Mouse (Mus musculus) urinary bladder, postnatal 10 days (tissue): ENCODE results near the gene Nicn1.
"Not testable (repeated sequence)": the region's sequence is repeated elsewhere in the genome, so short reads cannot be mapped to it uniquely, and the experiment has no call there.

Experiments used
- DNase-seq: peaks from one replicate; pipeline ENCODE4 v3.0.0; 2022; ENCODE audit warnings: low spot score

Gene Nicn1

DNA sequence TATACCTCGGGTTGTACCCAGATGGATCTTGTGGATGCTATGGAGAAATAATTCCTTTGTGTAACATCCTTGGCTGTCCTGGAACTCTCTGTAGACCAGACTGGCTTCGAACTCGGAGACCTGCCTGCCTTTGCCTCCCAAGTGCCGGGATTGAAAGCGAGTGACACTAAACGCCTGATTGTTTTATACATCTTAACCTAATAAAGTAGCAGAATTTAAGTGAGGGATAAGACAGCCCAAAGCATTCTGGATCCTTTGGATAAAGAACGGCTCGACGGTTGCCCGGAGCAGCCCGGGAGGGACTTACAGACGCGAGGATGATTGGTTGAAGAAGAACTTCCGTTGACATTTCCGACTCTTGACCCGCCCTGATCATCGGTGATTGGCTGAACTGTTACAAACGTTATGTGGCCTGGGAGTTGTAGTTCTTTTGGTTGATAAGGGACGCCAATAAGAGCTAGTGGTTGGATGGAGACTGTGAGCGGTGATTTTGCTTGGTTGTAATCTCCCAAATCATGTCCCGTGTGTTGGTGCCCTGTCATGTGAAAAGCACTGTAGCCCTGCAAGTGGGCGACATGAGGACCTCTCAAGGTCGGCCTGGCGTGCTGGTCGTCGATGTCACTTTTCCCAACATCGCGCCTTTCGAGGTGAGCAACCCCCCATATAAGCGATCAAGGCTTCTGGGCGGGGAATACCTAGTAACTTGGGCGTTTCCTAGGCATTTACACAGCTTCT, at the start of gene Nicn1:
Nicn1 (plus strand) TSS at position 414 of the 735 bp plus-strand sequence.
- peak; percentile 54 for DNase-seq

DNA sequence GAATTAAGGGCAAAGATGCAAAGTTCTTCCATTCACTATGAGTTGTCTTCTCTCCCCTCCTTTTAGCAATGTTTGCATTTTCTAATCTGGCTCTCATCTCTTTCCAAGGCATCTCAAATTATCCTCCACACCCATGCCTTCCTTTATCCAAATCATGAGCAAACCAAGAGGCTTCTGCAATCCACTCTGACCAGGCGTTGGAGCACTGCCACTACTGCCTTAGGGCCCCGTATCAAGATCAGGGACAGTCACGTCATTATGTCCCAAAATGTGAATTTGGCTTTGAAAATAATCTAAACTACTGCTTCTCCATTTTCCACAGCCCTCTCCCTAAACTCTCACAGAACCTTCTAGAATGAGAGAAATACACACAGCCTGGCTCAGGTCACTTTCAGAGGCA, 45.7 kb upstream of the Nicn1 start:
- DNase-seq: no peak

DNA sequence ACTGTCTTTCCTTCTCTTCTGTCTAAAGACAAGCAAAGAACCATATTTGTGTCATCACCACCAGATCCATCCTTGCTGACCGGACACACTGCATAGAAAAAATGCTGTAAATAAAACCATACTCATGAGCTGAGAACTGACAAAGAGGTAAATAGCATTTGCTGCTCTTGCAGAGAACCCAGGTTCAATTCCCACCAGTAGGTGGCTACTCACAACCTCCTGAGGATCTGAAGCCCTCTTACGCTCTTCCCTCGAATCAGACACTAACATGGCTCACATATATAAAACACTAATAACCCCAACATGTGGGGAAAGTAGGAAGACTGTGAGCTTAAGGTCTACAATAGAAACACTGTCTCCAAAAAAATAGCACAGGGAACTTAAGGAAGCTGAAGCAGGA, 45.2 kb upstream of the Nicn1 start:
- no peak for DNase-seq

DNA sequence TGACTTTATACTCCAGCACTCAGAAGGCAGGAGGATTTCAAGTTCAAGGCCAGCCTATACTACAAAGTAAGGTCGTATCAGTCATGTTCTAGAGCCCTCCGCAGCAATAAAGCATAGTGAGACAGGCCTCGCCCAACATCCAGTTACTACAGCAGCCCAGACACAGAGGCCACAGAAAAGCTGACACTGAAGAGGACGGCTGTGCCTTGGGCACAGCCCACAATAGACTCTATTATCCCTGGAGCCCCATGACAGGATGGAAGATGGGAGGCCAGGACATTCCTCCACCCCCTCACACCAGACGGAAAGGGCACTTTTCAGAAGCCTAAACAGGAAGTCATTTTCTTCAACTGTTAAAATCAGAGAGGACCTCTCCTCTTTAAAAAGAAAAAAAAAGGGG, 41.3 kb upstream of the Nicn1 start:
- no peak for DNase-seq

DNA sequence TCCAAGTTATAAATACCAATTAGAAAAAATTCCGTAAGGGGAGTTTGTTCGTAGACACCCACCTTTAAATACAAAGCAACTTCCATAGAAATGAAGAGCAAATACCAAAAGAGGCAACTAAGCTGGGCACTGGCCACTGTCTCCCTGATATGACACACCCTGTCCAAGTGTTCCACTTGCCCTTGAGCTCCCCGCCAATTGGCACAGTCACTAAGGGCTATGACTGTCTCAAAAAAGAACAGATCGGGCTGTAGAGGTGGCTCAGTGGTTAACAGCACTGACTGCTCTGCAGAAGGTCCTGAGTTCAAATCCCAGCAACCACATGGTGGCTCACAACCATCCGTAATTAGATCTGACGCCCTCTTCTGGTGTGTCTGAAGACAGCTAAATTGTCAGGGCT, 38.4 kb upstream of the Nicn1 start:
- no peak for DNase-seq

DNA sequence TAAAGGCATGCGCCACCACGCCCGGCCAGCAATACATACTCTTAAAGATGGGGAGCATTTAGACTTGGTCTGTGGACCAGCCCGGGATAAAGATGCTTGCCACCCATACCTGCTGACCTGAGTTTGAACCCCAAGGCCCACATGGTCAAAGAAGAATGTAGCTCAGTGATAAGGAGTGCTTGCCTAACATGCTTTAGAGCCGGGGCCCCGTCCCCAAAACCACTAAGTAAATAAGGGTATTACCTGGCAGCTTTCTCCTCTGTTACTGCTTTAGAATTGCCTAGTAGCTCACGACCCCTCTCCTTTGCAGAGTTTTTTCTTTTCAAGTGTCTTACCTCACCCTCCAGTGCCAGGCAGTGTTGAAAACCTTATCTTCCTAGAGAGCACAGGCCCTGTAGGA, 37.5 kb upstream of the Nicn1 start:
- DNase-seq: no peak

DNA sequence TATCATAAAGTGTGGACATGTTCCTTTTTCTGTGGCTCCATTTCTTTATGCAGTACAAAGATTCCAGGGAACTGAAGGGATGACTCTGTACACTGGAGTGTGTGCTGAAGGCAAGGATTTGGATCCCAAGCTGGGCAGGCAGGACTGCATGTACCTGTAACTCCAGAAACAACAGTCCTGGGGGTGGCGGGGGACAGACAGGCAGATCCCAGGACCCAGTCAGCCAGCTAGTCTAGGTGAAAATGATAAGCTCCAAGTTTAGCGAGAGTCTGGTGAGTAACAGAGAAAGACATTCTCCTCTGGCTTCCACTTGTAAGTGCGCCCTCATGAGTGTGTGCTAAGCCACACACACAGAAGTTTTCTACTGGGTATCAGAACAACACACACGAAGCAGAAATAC, 29.7 kb upstream of the Nicn1 start:
- DNase-seq: no peak

DNA sequence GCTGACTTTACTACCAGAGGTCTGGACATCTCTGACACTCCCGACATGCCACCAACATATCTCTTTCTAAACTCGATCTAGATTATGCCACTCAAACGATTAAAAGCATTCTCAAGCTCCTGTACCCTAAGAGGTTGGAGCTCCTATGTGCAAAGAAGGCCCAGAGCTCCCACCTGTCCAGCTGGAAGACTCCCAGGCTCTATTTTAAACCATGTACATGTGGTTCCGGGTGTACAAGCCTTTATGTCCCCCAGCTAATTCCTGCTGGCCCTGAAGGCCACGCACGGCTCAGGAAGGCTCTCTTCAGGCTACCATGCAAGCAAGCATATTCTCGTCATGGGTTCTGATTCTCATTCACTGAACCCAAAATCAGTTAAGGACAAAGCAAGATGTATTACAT, 28.4 kb upstream of the Nicn1 start:
- no peak for DNase-seq

DNA sequence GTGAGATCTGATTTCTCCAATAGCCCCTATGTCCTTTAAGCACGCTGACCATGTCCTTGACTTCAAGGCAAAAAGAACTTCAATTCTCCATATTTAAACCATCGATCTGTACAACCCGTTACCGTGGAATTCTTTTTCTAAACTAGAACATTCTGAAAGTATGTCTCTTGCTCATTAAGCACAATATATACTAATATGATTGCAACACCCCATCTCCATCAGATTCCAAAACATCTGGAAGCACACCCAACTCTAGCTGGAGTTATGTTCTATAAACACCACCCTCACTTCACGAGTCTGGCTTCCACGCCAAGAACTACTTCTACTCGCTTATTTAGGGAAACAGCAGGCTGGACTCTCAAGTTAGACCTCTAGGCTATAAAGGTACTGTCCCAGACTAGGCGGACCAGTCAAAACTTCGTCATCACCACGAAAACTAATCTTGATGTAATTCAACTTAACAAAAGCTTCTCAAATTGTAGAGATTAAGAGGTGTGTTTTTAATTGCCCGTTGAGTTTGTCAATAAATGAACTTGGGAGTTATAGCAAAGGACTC, 27.7 kb upstream of the Nicn1 start:
- DNase-seq: no peak

DNA sequence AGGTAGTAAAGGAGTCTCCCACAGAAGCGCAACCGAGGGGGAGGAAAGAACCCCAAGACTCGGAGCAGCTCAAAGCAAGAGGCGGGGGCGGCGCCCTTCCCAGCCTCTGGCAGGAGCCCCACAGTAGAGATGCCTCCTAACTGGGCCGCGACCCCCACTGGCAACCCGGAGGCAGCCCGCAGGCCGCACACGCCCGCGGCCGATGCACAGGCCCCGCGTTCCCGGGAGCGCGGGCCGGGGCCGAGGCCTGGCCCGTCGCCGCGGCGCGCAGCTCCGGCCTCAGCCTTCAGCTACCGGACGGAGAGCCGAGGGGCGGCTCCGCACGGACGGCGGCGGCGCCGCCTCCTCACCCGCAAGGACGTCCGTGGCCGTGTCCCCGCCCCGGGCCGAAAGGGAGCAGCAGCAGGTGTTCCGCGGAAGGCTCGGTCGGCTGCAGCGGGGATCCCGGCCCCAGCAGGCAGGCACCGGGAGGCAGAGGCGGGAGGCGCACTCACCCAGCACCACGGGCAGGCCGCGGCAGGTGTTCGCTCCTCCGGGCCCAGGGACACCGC, 27.0 kb upstream of the Nicn1 start:
- DNase-seq: no peak

DNA sequence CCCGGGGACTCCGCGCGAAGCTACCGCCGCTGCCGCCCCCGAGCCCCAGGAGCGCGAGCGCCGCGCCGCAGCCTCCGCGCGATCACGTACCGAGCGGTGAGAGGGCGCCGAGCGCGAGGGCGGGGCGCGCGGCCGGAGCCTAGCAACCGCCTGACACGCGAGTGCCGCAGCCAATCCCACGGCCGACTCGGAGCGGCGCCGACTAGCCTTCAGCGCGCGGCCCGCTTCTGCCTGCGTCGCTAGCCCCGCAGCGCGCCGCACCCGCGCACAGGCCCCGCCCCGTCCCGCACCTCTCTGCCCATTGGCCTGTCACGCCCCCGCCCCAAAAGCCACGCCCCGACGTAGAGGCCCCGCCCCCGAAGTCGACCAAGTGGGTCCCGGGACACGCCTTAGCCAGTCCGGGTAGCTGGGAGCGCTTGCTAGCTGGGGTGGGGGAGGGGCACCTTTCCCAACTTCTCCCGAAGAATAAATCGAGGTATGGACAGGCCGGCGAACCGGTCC, 26.5 kb upstream of the Nicn1 start, which contains the start of gene Dag1:
Dag1 (minus strand) TSS at position 269 of the 501 bp plus-strand sequence.
- DNase-seq: peak; percentile 98

DNA sequence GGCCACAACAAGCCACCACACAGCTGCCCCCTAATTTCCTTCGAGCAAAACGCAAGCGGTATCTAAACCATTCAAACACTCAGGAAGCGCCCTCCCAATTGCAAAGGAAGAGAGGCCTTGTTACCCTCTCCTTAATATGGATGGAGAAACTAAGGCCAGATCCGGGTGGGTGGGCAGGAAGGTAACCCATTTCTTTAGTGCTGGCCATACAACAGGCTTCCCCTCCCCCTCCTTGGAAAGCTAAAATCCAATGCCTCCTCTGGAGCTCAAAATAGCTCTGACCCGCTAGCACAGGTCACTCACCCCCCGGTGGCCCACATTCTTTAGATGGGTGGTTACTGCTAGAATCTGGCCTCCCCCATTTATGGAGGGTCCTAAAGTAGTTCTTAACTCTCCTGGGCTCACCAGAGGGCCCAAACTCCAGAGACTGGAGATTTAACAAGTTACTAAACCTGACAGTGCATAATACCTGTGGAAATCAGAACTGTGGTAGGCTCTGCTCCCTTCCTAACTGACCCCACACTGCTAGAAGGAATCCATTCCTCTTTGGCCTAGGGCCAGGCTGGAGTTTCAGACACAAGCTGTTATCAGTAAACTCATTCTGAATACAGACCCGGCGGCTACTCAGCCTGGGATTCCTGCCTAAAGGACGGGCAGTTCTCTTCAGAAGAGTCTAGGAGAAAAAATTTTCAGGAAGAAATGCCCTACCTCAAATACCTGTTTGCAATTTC, 25.9 kb upstream of the Nicn1 start:
- DNase-seq: no peak

DNA sequence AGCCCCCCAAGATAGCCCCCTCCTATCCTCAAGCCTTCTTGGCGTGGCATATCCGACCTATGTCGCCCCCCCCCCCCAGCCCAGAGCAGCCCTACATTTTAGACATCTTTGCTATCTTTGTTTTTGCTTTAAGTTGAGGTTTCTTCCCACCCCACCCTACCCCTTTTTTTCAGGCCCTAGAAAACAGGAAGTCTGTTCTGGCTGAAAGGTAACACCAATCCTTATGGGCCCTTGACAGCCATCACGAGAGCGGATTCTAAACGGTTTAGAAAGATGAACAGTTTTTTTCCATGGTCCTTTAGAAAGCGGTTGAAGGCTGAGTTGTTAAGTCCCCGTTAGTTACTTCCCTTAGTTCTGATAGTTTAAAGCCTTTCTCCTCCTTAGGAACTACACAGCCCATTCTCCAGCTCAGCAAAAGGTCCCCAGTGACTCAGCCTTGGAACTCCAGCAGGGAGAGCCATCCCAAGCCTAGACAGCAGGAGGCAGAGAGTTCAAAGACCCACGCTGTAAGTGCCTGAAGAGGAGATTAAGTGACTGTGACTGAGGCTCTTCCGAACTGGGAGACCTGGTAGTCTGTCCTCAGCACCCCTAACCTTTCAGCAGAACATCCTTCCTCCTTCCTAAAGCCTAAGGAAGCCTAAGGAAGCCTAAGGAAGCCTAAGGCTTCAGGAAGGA, 23.8 kb upstream of the Nicn1 start:
- DNase-seq: no peak

DNA sequence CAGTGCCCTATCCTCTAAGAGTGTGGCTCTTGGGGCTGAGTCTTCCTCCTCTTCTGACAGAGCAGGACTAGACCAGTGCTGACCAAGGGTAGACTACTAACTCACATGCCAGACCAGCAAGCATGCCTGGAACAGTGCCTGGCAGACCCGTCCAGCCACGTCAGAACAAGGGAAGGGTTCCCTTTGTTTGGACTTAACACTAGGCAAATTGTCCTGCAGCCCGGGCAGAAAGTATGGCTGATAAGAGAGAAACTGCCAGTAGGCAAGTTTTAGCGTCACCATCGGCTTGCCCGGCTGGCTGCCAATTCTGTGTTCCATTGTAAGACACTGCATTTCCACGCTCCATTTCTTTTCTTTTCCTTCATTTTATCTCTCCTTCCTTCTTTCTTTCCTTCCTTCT, 22.5 kb upstream of the Nicn1 start:
- no peak for DNase-seq

DNA sequence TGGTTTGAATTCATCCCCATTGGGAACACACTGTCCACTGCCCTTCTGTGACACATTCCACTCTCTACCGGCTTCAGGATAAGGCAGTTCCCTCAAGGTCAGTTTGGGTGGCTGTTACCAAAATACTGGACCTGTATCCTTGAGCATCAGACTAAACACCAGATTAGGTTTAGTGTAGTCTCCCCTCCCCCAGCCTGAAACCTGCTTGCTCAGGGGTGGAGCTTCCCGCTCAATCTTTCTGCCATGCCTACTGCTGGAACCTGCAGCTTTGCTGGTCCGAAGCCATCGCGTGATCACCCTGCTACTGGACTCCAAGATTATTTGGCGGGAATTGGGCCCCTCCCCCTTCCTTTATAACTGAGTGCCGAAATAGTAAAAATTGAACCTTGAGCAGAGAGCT, 21.5 kb upstream of the Nicn1 start:
- not testable (repeated sequence) for DNase-seq

DNA sequence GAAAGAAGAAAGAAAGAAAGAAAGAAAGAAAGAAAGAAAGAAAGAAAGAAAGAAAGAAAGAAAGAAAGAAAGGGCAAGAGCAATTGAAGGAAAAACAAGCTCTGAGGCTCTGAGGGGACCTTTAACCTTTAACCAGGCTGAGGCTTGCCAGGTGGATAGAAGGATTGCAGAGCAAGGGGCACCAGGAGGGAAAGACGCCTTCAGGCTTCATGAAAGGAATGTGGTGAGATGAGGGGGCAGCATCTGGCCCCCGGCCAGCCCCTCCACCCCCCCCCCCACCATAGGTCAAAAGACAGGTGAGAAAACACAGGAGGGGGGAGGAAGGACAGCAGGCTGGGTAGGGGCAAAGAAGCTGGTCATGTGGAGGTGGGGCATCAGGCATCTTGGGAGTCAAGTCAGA, 18.3 kb upstream of the Nicn1 start:
- no peak for DNase-seq

DNA sequence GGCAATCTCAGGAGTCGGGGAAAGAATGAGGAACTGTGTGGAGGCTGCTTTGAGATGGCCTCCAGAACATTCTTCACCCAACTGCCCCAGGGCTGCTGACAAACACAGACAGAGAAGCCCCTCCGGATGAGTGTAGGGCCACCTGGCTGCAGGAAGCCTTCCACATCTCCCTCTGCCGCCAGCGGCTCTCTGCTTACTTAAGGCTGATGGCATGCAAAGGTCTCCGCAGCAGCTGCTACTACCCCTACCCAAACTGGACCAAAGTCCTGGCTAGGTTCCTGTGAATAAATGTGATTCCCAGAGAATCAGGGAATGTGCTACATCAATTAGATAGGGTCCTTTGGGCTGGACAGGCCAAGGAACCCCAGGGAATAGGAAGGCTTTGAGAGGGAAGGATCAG, 17.5 kb upstream of the Nicn1 start:
- DNase-seq: no peak

DNA sequence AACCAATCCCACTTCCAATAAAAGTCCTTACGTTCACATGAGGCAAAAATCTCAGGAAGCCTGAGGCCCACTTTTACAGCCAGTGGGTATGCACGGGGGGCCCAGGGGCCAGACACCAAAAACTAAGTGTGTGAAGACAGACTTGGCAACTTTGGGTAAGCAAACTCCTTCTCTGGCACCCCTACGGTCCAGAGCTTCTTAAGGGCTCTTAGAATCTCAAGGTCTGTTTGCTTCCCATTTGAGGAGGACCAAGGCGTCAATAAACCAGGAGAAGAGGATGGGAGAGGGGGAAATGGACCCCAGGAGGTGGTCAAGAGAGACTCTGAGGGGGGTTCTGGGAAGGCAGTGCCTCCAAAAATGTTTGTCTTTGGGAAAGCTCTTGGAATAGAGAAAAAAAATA, 16.7 kb upstream of the Nicn1 start:
- no peak for DNase-seq

DNA sequence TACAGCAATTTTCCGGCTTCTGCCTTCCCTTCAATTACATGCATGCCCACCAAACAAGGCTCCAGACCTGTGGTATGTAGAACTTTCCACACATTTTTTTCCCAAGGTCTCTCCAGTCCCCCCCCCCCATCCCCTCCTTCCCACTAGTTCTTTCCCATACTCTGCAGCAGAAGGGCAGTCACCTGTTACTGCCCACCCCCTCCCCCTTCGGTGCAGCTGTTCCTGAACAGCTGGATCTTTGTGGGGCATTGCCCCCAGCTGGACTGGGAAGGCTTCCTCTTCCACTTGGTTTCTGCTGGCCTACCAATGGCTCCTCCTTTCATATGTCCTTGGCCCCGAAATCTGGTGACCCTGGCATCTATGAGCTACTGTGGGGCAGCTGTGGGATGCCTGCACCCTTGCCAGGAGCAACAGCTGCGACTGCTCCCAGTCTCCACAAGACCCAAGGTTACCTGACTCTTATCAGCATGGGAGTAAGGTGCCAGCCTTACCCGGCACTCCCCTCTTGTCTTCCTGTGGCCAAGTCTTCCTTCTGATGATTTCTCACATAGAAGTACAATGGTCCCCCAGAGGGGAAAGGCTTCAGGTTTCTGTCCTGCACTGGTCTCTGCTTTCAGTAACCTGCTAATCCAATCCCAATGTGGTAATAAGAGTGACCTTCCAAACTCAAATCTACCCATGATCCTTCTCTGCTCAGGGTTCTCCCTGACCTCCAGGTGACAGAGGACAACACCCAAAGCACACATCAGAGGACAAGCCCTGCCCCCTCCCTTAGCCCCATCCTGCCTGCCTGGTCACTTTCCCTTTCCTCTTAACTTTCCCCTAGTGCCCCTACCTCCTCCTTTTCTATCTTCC, 15.5 kb upstream of the Nicn1 start:
- no peak for DNase-seq

DNA sequence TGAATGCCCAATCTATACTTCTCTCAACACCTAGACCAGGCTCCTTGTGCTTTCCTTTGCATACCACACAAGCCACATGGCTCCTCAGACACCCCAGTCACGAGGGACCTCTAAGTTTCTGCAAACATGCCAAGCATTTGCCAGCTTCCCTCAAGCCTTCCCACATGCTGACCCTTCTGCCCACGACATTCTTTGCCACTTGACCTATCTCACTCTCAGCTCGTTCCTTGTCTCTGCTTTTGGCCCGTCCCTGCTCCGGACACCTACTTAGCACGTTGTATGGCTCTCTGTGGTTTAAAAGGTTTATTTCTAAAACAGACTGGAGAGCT, 14.9 kb upstream of the Nicn1 start:
- no peak for DNase-seq

DNA sequence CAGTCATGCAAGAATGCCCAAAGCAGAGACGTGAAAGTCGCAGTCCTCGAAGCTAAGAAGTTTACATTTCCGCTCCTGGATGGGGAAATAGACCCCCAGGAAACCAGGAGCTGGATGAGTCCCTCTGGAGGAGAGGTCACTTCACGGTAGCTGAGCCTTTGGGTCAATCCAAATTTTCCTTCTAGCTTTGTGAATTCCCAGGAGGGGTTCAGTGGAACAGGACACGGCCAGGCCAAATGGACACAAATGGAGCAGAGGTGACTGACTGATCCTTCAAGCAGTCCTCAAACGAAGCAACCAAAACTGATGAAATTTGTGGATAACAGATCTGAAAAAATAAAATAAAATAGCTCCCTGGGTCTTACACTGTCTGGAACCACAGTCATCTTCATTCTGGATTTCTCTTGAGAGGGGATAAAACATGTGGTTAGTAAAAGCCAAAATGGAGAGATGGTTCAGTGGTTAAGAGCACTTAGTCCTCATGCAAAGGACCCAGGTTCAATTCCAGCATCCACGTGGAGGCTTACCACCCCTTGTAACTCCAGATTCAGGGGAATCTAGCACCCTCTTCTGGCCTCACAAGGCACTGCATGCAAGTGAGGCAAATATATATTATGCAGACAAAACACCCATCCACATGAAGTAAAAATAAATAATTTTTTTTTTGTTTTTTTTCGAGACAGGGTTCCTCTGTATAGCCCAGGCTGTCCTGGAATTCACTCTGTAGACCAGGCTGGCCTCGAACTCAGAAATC, 11.4 kb upstream of the Nicn1 start:
- no peak for DNase-seq
